Mouse (Mus musculus) MEL (cell line): ENCODE data around the gene Rbm42.

Experiments
- ELF1 ChIP-seq: IDR thresholded peaks from 2 replicates; pipeline ENCODE4 v1.6.1; 2014; ENCODE audit warnings: low read depth, mild to moderate bottlenecking, inconsistent platforms, low read length, improper control_type of control experiment, moderate library complexity
- POLR2A ChIP-seq, 2 experiments: IDR thresholded peaks; 2 replicates each; pipeline ENCODE4 v1.6.1; 2011 to 2012; ENCODE audit warnings: low read length in 2 of 2, mild to moderate bottlenecking in 2 of 2, control low read depth in 1 of 2, improper control_type of control experiment in 1 of 2, low read depth in 1 of 2, moderate library complexity in 1 of 2; ENCODE audit not compliant: control insufficient read depth in 1 of 2, insufficient read depth in 1 of 2, poor library complexity in 1 of 2
- RCOR1 ChIP-seq: IDR thresholded peaks from 2 replicates; pipeline ENCODE4 v1.6.1; 2012; ENCODE audit warnings: low read depth, mild to moderate bottlenecking, inconsistent platforms, low read length, improper control_type of control experiment
- ZKSCAN1 ChIP-seq: IDR thresholded peaks from 2 replicates; pipeline ENCODE4 v1.6.1; 2012; ENCODE audit warnings: low read depth, mild to moderate bottlenecking, inconsistent platforms, low read length, improper control_type of control experiment, moderate library complexity

- TF ChIP-seq ELF1 (no peak), POLR2A (IDR thresholded peaks at IDR 0.05; ENCODE audit: control insufficient read depth in 1 of 2, insufficient read depth in 1 of 2, low read depth in 1 of 2, low read length in 2 of 2, poor library complexity in 1 of 2) (no peak), RCOR1 (no peak), ZKSCAN1 (no peak)
These were observed 11.0 kb downstream of the Rbm42 start for GRCm38 (mm10) chr7:30639083-30639482.
